Mouse (Mus musculus): ENCODE results near the gene Grid2ip. TPM values are rescaled to one million over a fixed set of nuclear protein-coding genes. Genes with fewer than 3 reads are reported as not detected.

Gene Grid2ip
- polyA plus RNA-seq, 1 experiment, result not detected

DNA sequence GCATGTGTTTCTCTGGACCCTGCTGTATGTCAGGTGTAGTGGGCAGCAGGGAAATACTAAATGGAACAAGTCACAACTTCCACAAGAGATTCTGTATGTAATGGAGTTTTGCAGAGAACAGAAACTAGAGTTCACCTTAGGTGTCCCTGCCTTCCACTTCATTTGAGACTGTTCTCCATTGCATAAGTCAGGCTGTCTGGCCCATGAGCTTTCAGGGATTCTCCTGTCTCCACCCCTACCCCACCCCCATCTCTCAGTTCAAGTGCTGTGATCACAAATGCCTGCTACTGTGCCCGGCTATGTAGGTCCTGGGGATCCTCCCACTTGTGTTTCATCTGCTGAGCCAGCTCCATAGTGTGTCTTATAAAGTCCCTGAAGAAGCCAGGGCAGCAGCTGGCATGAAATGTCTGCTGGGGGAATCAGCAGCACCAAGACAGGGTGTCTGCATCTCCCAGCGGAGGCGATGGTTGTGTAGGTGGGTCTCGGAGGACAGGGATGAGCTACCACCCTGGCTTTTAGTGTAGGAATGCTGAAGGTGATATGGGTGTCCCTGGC lies 53.8 kb downstream of the Grid2ip start:
- no peak overlapping the region for H3ac ChIP-seq (ENCODE audit: control insufficient read depth, insufficient read length)
- H3K79me2 ChIP-seq (ENCODE audit: control insufficient read depth, insufficient read depth), result peaks cover 79% of the 10 kb centered on the region
- no peaks in the 10 kb centered on the region for H3K27me3 ChIP-seq (ENCODE audit: control insufficient read depth, insufficient read depth, insufficient read length)
- no peak overlapping the region for H3K4me3 ChIP-seq
- H3K36me3 ChIP-seq (ENCODE audit: control insufficient read depth, insufficient read depth), result peaks cover 45% of the 10 kb centered on the region
- no peak overlapping the region for H3K4me2 ChIP-seq (ENCODE audit: low read depth)
- no peak for TF ChIP-seq E2F4 (IDR thresholded peaks at IDR 0.05; ENCODE audit: insufficient read depth)
- TF ChIP-seq POLR2AphosphoS2 (IDR thresholded peaks at IDR 0.05; ENCODE audit: insufficient read length, low read depth), result no peak
- TF ChIP-seq CEBPB (IDR thresholded peaks at IDR 0.05; ENCODE audit: insufficient read depth, poor library complexity, severe bottlenecking), result no peak
- no peak for TF ChIP-seq TCF12 (IDR thresholded peaks at IDR 0.05; ENCODE audit: insufficient read depth, poor library complexity, severe bottlenecking)
- TF ChIP-seq MYOD1 (IDR thresholded peaks at IDR 0.05; ENCODE audit: control insufficient read depth in 1 of 3, insufficient read length in 2 of 3, low read depth in 2 of 3), result no peak
- TF ChIP-seq REST (IDR thresholded peaks at IDR 0.05; ENCODE audit: insufficient read depth, insufficient read length), result no peak
- no peak for TF ChIP-seq SRF (IDR thresholded peaks at IDR 0.05; ENCODE audit: control insufficient read depth, insufficient read length, low read depth)
- no peak for TF ChIP-seq MYOG (IDR thresholded peaks at IDR 0.05; ENCODE audit: control insufficient read depth in 1 of 3, insufficient read depth in 1 of 3, insufficient read length in 2 of 3, low read depth in 2 of 3)
- no peak for TF ChIP-seq USF1 (IDR thresholded peaks at IDR 0.05; ENCODE audit: low read depth)
- TF ChIP-seq MAX (IDR thresholded peaks at IDR 0.05; ENCODE audit: low read depth), result no peak
- no peak for TF ChIP-seq POLR2A (IDR thresholded peaks at IDR 0.05; ENCODE audit: insufficient read length, low read depth)
- TF ChIP-seq TCF3 (IDR thresholded peaks at IDR 0.05; ENCODE audit: insufficient read length, low read depth), result no peak

- no peak overlapping the region for H3K4me3 ChIP-seq
- no peak overlapping the region for H3ac ChIP-seq (ENCODE audit: control insufficient read depth, insufficient read length)
- no peaks in the 10 kb centered on the region for H3K79me2 ChIP-seq (ENCODE audit: control insufficient read depth, insufficient read depth)
- H3K4me2 ChIP-seq (ENCODE audit: low read depth), result no peak overlapping the region
- no peaks in the 10 kb centered on the region for H3K27me3 ChIP-seq (ENCODE audit: control insufficient read depth, insufficient read depth, insufficient read length)
- TF ChIP-seq CEBPB (IDR thresholded peaks at IDR 0.05; ENCODE audit: insufficient read depth, poor library complexity, severe bottlenecking) (no peak), POLR2AphosphoS2 (IDR thresholded peaks at IDR 0.05; ENCODE audit: insufficient read length, low read depth) (no peak), MYOD1 (IDR thresholded peaks at IDR 0.05; ENCODE audit: control insufficient read depth in 1 of 3, insufficient read length in 2 of 3, low read depth in 2 of 3) (peak in 2 of 3 experiments; percentile 59 to 70), TCF3 (IDR thresholded peaks at IDR 0.05; ENCODE audit: insufficient read length, low read depth) (no peak), TCF12 (IDR thresholded peaks at IDR 0.05; ENCODE audit: insufficient read depth, poor library complexity, severe bottlenecking) (no peak), MYOG (IDR thresholded peaks at IDR 0.05; ENCODE audit: control insufficient read depth in 1 of 3, insufficient read depth in 1 of 3, insufficient read length in 2 of 3, low read depth in 2 of 3) (no peak), POLR2A (IDR thresholded peaks at IDR 0.05; ENCODE audit: insufficient read length, low read depth) (no peak), REST (IDR thresholded peaks at IDR 0.05; ENCODE audit: insufficient read depth, insufficient read length) (no peak)
- peaks cover 33% of the 10 kb centered on the region for H3K36me3 ChIP-seq (ENCODE audit: control insufficient read depth, insufficient read depth)
Measured at GRCm38 (mm10) chr5:143421484-143421883, 64.3 kb downstream of the Grid2ip start.

DNA sequence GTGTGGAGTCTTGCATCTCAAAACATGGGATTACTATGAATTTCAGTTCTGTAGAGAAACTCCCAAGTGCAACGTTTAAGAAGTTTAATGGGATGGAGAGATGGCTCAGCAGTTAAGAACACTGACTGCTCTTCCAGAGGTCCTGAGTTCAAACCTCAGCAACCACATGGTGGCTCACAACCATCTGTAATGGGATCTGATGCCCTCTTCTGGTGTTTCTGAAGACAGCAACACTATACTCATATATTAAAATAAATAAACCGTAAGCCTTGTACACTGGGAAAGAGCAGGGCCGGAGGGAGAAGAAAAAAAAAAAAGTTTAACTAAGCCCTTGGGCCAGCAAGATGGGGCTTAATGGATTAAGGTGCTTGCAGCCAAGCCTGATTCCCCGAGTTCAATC lies 65.9 kb downstream of the Grid2ip start:
- H3K36me3 ChIP-seq (ENCODE audit: control insufficient read depth, insufficient read depth), result peaks cover 20% of the 10 kb centered on the region
- H3K4me3 ChIP-seq, result no peak overlapping the region
- no peak overlapping the region for H3ac ChIP-seq (ENCODE audit: control insufficient read depth, insufficient read length)
- no peak overlapping the region for H3K4me2 ChIP-seq (ENCODE audit: low read depth)
- no peaks in the 10 kb centered on the region for H3K27me3 ChIP-seq (ENCODE audit: control insufficient read depth, insufficient read depth, insufficient read length)
- TF ChIP-seq REST (IDR thresholded peaks at IDR 0.05; ENCODE audit: insufficient read depth, insufficient read length), result no peak
- no peak for TF ChIP-seq USF1 (IDR thresholded peaks at IDR 0.05; ENCODE audit: low read depth)
- TF ChIP-seq SRF (IDR thresholded peaks at IDR 0.05; ENCODE audit: control insufficient read depth, insufficient read length, low read depth), result no peak
- no peak for TF ChIP-seq POLR2AphosphoS2 (IDR thresholded peaks at IDR 0.05; ENCODE audit: insufficient read length, low read depth)
- TF ChIP-seq TCF12 (IDR thresholded peaks at IDR 0.05; ENCODE audit: insufficient read depth, poor library complexity, severe bottlenecking), result no peak
- TF ChIP-seq MAX (IDR thresholded peaks at IDR 0.05; ENCODE audit: low read depth), result no peak
- TF ChIP-seq CEBPB (IDR thresholded peaks at IDR 0.05; ENCODE audit: insufficient read depth, poor library complexity, severe bottlenecking), result no peak
- TF ChIP-seq MYOD1 (IDR thresholded peaks at IDR 0.05; ENCODE audit: control insufficient read depth in 1 of 3, insufficient read length in 2 of 3, low read depth in 2 of 3), result no peak
- H3K79me2 ChIP-seq (ENCODE audit: control insufficient read depth, insufficient read depth), result no peaks in the 10 kb centered on the region

DNA sequence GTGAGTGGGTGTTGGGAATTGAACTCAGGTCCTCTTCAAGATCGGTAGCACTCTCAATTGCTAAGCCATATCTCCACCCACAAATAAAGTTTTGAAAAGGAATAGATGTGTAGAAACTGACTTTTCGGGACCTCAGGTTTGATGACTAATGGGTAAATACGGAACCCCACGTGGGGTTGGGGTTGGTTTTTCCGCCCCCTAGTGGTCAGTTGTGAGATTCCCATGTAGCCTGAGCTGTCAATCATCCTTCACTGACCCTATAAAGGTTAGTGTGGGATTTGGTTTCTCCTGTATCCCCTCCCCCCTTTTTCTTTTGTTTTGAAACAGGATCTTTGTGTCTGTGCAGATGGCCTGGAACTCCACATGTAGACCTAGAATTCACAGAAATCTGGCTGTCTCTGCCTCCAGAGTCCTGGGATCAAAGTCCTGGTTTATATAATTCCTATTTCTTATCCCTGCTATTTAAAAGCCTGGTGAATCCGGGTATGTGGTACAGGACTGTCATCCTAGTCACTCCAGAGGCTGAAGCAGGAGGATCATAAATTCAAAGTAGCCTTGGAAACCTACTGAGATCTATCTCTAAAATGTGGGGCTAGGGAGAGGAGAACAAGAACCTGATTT lies 66.9 kb downstream of the Grid2ip start:
- no peaks in the 10 kb centered on the region for H3K27me3 ChIP-seq (ENCODE audit: control insufficient read depth, insufficient read depth, insufficient read length)
- TF ChIP-seq MAX (IDR thresholded peaks at IDR 0.05; ENCODE audit: low read depth), result no peak
- TF ChIP-seq TCF3 (IDR thresholded peaks at IDR 0.05; ENCODE audit: insufficient read length, low read depth), result no peak
- no peaks in the 10 kb centered on the region for H3K79me2 ChIP-seq (ENCODE audit: control insufficient read depth, insufficient read depth)
- H3ac ChIP-seq (ENCODE audit: control insufficient read depth, insufficient read length), result no peak overlapping the region
- H3K4me3 ChIP-seq, result no peak overlapping the region
- peaks cover 11% of the 10 kb centered on the region for H3K36me3 ChIP-seq (ENCODE audit: control insufficient read depth, insufficient read depth)
- H3K4me2 ChIP-seq (ENCODE audit: low read depth), result no peak overlapping the region

GRCm38 (mm10) chr5:143434421-143434820 lies 77.3 kb downstream of the Grid2ip start:
- H3K4me3 ChIP-seq, result no peak overlapping the region
- no peaks in the 10 kb centered on the region for H3K79me2 ChIP-seq (ENCODE audit: control insufficient read depth, insufficient read depth)
- TF ChIP-seq POLR2AphosphoS2 (IDR thresholded peaks at IDR 0.05; ENCODE audit: insufficient read length, low read depth) (no peak), POLR2A (IDR thresholded peaks at IDR 0.05; ENCODE audit: insufficient read length, low read depth) (no peak), MYOG (IDR thresholded peaks at IDR 0.05; ENCODE audit: control insufficient read depth in 1 of 3, insufficient read depth in 1 of 3, insufficient read length in 2 of 3, low read depth in 2 of 3) (peak in 2 of 3 experiments; percentile 50 to 73), TCF3 (IDR thresholded peaks at IDR 0.05; ENCODE audit: insufficient read length, low read depth) (no peak), TCF12 (IDR thresholded peaks at IDR 0.05; ENCODE audit: insufficient read depth, poor library complexity, severe bottlenecking) (no peak), USF1 (IDR thresholded peaks at IDR 0.05; ENCODE audit: low read depth) (no peak), CEBPB (IDR thresholded peaks at IDR 0.05; ENCODE audit: insufficient read depth, poor library complexity, severe bottlenecking) (no peak), MYOD1 (IDR thresholded peaks at IDR 0.05; ENCODE audit: control insufficient read depth in 1 of 3, insufficient read length in 2 of 3, low read depth in 2 of 3) (peak in 2 of 3 experiments; percentile 82 to 87), REST (IDR thresholded peaks at IDR 0.05; ENCODE audit: insufficient read depth, insufficient read length) (no peak), SRF (IDR thresholded peaks at IDR 0.05; ENCODE audit: control insufficient read depth, insufficient read length, low read depth) (no peak), E2F4 (IDR thresholded peaks at IDR 0.05; ENCODE audit: insufficient read depth) (no peak), MAX (IDR thresholded peaks at IDR 0.05; ENCODE audit: low read depth) (no peak)
- no peaks in the 10 kb centered on the region for H3K27me3 ChIP-seq (ENCODE audit: control insufficient read depth, insufficient read depth, insufficient read length)
- no peak overlapping the region for H3ac ChIP-seq (ENCODE audit: control insufficient read depth, insufficient read length)
- H3K4me2 ChIP-seq (ENCODE audit: low read depth), result no peak overlapping the region
- H3K36me3 ChIP-seq (ENCODE audit: control insufficient read depth, insufficient read depth), result no peaks in the 10 kb centered on the region

All from myocyte (in vitro differentiated cells).